In genomic region chr8:114882936-114883606, GRCm38 (mm10) we compare ENCODE assay signal across 15 mouse cellular contexts.
DNase-seq lines count a peak whose midpoint lies in the region; ATAC-seq and TF ChIP-seq lines count a peak whose summit lies in the region.
"Had no signal": no experiment of that assay in that cellular context is flagged by ENCODE, and none has a peak within 500 bp of the region (broad histone marks: within the 10 kb centered on the region; RNA-seq: fewer than 3 reads in every experiment).

No protein-coding gene starts in this region.

- H3K4me2 ChIP-seq in intestine, embryonic 15.5 days (replicated peaks), result no peak overlapping the region
- no peak overlapping the region for H3K4me2 ChIP-seq in intestine, embryonic 16.5 days (ENCODE audit: low read depth, low read length)
- no peak overlapping the region for H3K4me2 ChIP-seq in lung, embryonic 14.5 days
- peak overlapping the region; percentile 45 for H3K4me2 ChIP-seq in CH12.LX (ENCODE audit: insufficient read depth, low read depth, poor library complexity, severe bottlenecking)
- H3K4me2 ChIP-seq: embryonic facial prominence, embryonic 13.5 days; forebrain, embryonic 15.5 days; heart, embryonic 11.5 days had no signal

- no peak for TF ChIP-seq POLR2A in CH12.LX (IDR thresholded peaks at IDR 0.05; ENCODE audit: low read depth, low read length)

- no peak for TF ChIP-seq RAD21 in CH12.LX (IDR thresholded peaks at IDR 0.05; ENCODE audit: low read depth, low read length)

- no peak overlapping the region for H3K9ac ChIP-seq in intestine, embryonic 15.5 days
- no peak overlapping the region for H3K9ac ChIP-seq in intestine, embryonic 16.5 days (ENCODE audit: low read depth, low read length)
- no peak overlapping the region for H3K9ac ChIP-seq in lung, embryonic 14.5 days
- H3K9ac ChIP-seq in CH12.LX (ENCODE audit: insufficient read depth, low read depth), result no peak overlapping the region
- H3K9ac ChIP-seq: embryonic facial prominence, embryonic 13.5 days; forebrain, embryonic 15.5 days had no signal

- H3K36me3 ChIP-seq in intestine, embryonic 15.5 days, result no peaks in the 10 kb centered on the region
- no peaks in the 10 kb centered on the region for H3K36me3 ChIP-seq in intestine, embryonic 16.5 days (ENCODE audit: control insufficient read depth, insufficient read depth, low read length)
- no peaks in the 10 kb centered on the region for H3K36me3 ChIP-seq in lung, embryonic 14.5 days (ENCODE audit: insufficient read depth)
- H3K36me3 ChIP-seq in CH12.LX (replicated peaks in 1 of 2; ENCODE audit: control insufficient read depth in 1 of 2, insufficient read depth in 1 of 2, low read length in 1 of 2), result no peaks in the 10 kb centered on the region
- no peaks in the 10 kb centered on the region for H3K36me3 ChIP-seq in limb, embryonic 10.5 days
- H3K36me3 ChIP-seq: embryonic facial prominence, embryonic 13.5 days; forebrain, embryonic 15.5 days; G1E; midbrain, embryonic 10.5 days had no signal

- no peak for TF ChIP-seq EP300 in CH12.LX (IDR thresholded peaks at IDR 0.05; ENCODE audit: low read length)

- DNase-seq in lung, embryonic 14.5 days, result no peak
- no peak for DNase-seq in lung, postnatal 25 days (ENCODE audit: low spot score)
- DNase-seq in CH12.LX (ENCODE audit: extremely low read depth), result peak; percentile 69
- no peak for DNase-seq in limb, embryonic 10.5 days (ENCODE audit: low spot score)
- no peak for DNase-seq in urinary bladder, postnatal 25 days (ENCODE audit: low spot score)
- DNase-seq: cerebellum, adult 11 months; gastrocnemius, postnatal 36 days had no signal

- H3K4me1 ChIP-seq in intestine, embryonic 15.5 days (replicated peaks), result peaks cover 28% of the 10 kb centered on the region
- H3K4me1 ChIP-seq in intestine, embryonic 16.5 days (ENCODE audit: control insufficient read depth, insufficient read depth, low read length), result peaks cover 7% of the 10 kb centered on the region; the same call in 1 of the 2 replicates
- peaks cover 6% of the 10 kb centered on the region; the same call in 1 of the 2 replicates for H3K4me1 ChIP-seq in lung, embryonic 14.5 days (ENCODE audit: insufficient read depth)
- peaks cover 33 to 68% of the 10 kb centered on the region in 2 experiments for H3K4me1 ChIP-seq in CH12.LX (ENCODE audit: control insufficient read depth in 1 of 2, insufficient read depth in 2 of 2)
- peaks cover 30% of the 10 kb centered on the region for H3K4me1 ChIP-seq in limb, embryonic 10.5 days

- no peaks in the 10 kb centered on the region for H3K79me2 ChIP-seq in CH12.LX (replicated peaks; ENCODE audit: control insufficient read depth, extremely low read depth, insufficient read depth, poor library complexity, severe bottlenecking)

- dilution Hi-C loops in CH12.LX (cut with MboI; ENCODE audit: extremely low pct_ligation_motif_present, extremely low pct_unique_long_range_greater_than_20kb, low sequenced_read_pairs), result no loop called here

- no peak overlapping the region for H3K4me3 ChIP-seq in intestine, embryonic 15.5 days (replicated peaks)
- no peak overlapping the region for H3K4me3 ChIP-seq in intestine, embryonic 16.5 days (ENCODE audit: low read length)
- no peak overlapping the region for H3K4me3 ChIP-seq in lung, embryonic 14.5 days (ENCODE audit: low read depth, low read length)
- peak overlapping the region in 1 of 3 experiments; percentile 39 for H3K4me3 ChIP-seq in CH12.LX (replicated peaks in 1 of 3; ENCODE audit: low read depth in 2 of 3, low read length in 2 of 3, poor library complexity in 1 of 3)
- no peak overlapping the region for H3K4me3 ChIP-seq in limb, embryonic 10.5 days
- H3K4me3 ChIP-seq: embryonic facial prominence, embryonic 13.5 days; forebrain, embryonic 15.5 days; layer of hippocampus, adult 2 months; midbrain, embryonic 10.5 days had no signal

- in situ Hi-C loops in CH12.LX (cut with MboI; ENCODE audit: low pct_ligation_motif_present, low pct_unique_long_range_greater_than_20kb, low sequenced_read_pairs), result loop anchor here (10.0 kb wide), 1 partner anchor 82 kb away; no protein-coding TSS in a partner anchor

- H3K27me3 ChIP-seq in intestine, embryonic 15.5 days (replicated peaks), result no peaks in the 10 kb centered on the region
- H3K27me3 ChIP-seq in intestine, embryonic 16.5 days (replicated peaks; ENCODE audit: control insufficient read depth, insufficient read depth, low read length), result no peaks in the 10 kb centered on the region
- no peaks in the 10 kb centered on the region for H3K27me3 ChIP-seq in lung, embryonic 14.5 days (ENCODE audit: insufficient read depth, low read length)
- H3K27me3 ChIP-seq in CH12.LX (replicated peaks), result no peaks in the 10 kb centered on the region
- H3K27me3 ChIP-seq in limb, embryonic 10.5 days (ENCODE audit: low read depth, poor library complexity, severe bottlenecking), result peaks cover 25% of the 10 kb centered on the region

- WGBS in intestine, embryonic 15.5 days, result 78% methylated on average over 11 of the region's 11 CpGs
- 83% methylated on average over 11 of the region's 11 CpGs for WGBS in intestine, embryonic 16.5 days
- WGBS in lung, embryonic 14.5 days, result 71% methylated on average over 11 of the region's 11 CpGs
- WGBS in limb, embryonic 10.5 days, result 79% methylated on average over 11 of the region's 11 CpGs

- TF ChIP-seq CTCF in lung, embryonic 14.5 days (IDR thresholded peaks at IDR 0.05; ENCODE audit: low read depth), result no peak
- no peak for TF ChIP-seq CTCF in CH12.LX (conservative IDR thresholded peaks at IDR 0.05 in 1 of 2, IDR thresholded peaks at IDR 0.05 in 1 of 2; ENCODE audit: low read depth in 2 of 2, low read length in 2 of 2)

- 0 out of 2 replicates have a peak overlapping the region, but pooled peaks have one; percentile 22 for H3K27ac ChIP-seq in intestine, embryonic 15.5 days
- H3K27ac ChIP-seq in intestine, embryonic 16.5 days (ENCODE audit: low read length), result no peak overlapping the region
- H3K27ac ChIP-seq in lung, embryonic 14.5 days (ENCODE audit: low read depth), result peak overlapping the region; percentile 61; the same call in 1 of the 2 replicates
- H3K27ac ChIP-seq in CH12.LX (ENCODE audit: insufficient read depth, low read depth), result peak overlapping the region; percentile 13; the same call in 1 of the 2 replicates
- H3K27ac ChIP-seq in limb, embryonic 10.5 days, result 0 out of 2 replicates have a peak overlapping the region, but pooled peaks have one; percentile 31
- H3K27ac ChIP-seq: embryonic facial prominence, embryonic 13.5 days; forebrain, embryonic 15.5 days; layer of hippocampus, adult 2 months; midbrain, embryonic 10.5 days had no signal

- ATAC-seq in intestine, embryonic 15.5 days, result no peak
- ATAC-seq in intestine, embryonic 16.5 days, result no peak
- ATAC-seq in lung, embryonic 14.5 days (ENCODE audit: insufficient read depth), result no peak
- ATAC-seq: forebrain, embryonic 15.5 days had no signal

- no peaks in the 10 kb centered on the region for H3K9me3 ChIP-seq in intestine, embryonic 15.5 days
- H3K9me3 ChIP-seq in intestine, embryonic 16.5 days (ENCODE audit: control insufficient read depth, low read length), result no peaks in the 10 kb centered on the region
- H3K9me3 ChIP-seq in lung, embryonic 14.5 days (ENCODE audit: low read depth, low read length), result no peaks in the 10 kb centered on the region
- H3K9me3 ChIP-seq in CH12.LX (replicated peaks; ENCODE audit: low read length), result no peaks in the 10 kb centered on the region
- H3K9me3 ChIP-seq in limb, embryonic 10.5 days (replicated peaks), result no peaks in the 10 kb centered on the region
- H3K9me3 ChIP-seq: embryonic facial prominence, embryonic 13.5 days; forebrain, embryonic 15.5 days; midbrain, embryonic 10.5 days had no signal

TF ChIP-seq in CH12.LX, 34 proteins besides CTCF, POLR2A, EP300 and RAD21:
- peak; percentile 55; the same call in 1 of the 2 replicates for TF ChIP-seq MAX (IDR thresholded peaks at IDR 0.05; ENCODE audit: low read length)
- no peak for TF ChIP-seq CHD1 (IDR thresholded peaks at IDR 0.05; ENCODE audit: low read depth, low read length)
- peak; percentile 70; the same call in 1 of the 2 replicates for TF ChIP-seq BHLHE40 (IDR thresholded peaks at IDR 0.05; ENCODE audit: low read depth, low read length)
- no peak for TF ChIP-seq SMC3 (IDR thresholded peaks at IDR 0.05; ENCODE audit: low read depth, low read length)
- no peak for TF ChIP-seq UBTF (IDR thresholded peaks at IDR 0.05; ENCODE audit: low read depth, low read length)
- TF ChIP-seq ELF1 (IDR thresholded peaks at IDR 0.05; ENCODE audit: low read depth, low read length), result no peak
- TF ChIP-seq CHD2 (IDR thresholded peaks at IDR 0.05; ENCODE audit: low read length), result no peak
- no peak for TF ChIP-seq TCF12 (IDR thresholded peaks at IDR 0.05; ENCODE audit: low read depth, low read length)
- TF ChIP-seq TBP (conservative IDR thresholded peaks at IDR 0.05; ENCODE audit: low read depth, low read length), result no peak
- TF ChIP-seq JUND (conservative IDR thresholded peaks at IDR 0.05; ENCODE audit: low read depth, low read length), result no peak
- 0 out of 2 replicates have a peak, but pooled peaks have one; percentile 12 for TF ChIP-seq ETS1 (conservative IDR thresholded peaks at IDR 0.05; ENCODE audit: low read depth, low read length)
- no peak for TF ChIP-seq MYC (IDR thresholded peaks at IDR 0.05; ENCODE audit: low read depth, low read length)
- no peak for TF ChIP-seq MAZ (IDR thresholded peaks at IDR 0.05; ENCODE audit: low read depth, low read length)
- TF ChIP-seq ZMIZ1 (IDR thresholded peaks at IDR 0.05; ENCODE audit: low read depth, low read length), result no peak
- TF ChIP-seq USF1 (IDR thresholded peaks at IDR 0.05; ENCODE audit: low read depth, low read length), result peak; percentile 71
- TF ChIP-seq E2F4 (IDR thresholded peaks at IDR 0.05; ENCODE audit: insufficient replicate concordance, low read depth, low read length), result no peak
- peak; percentile 79 for TF ChIP-seq USF2 (conservative IDR thresholded peaks at IDR 0.05; ENCODE audit: low read depth, low read length)
